Mouse (Mus musculus): ENCODE results near the gene Txndc8. TPM values are rescaled to one million over a fixed set of nuclear protein-coding genes. Genes with fewer than 3 reads are reported as not detected.

Gene Txndc8
- polyA plus RNA-seq, 1 experiment from 2014 or later = not detected

DNA sequence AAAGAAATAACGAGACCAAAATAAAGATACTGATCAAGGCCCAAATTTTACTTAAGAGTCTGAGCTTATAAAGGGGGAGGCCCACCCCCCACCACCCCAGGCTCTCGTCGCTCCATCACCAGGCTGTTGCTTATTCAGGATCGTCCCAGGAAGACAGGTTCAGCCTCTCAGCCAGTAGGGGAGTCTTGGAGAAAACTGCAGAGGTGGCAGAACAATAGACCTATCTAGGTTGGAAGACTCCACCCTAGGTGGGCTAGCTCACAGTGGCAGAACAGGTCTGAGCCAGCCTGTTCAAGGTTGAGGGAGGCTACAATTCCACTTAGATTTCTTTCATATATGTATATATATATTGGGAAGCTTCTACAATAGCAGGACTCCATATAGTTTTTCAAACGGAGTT is 74.7 kb downstream of the Txndc8 start:
- no peaks in the 10 kb centered on the region for H3K9me3 ChIP-seq (replicated peaks; ENCODE audit: control insufficient read depth, low read length)
- no peaks in the 10 kb centered on the region for H3K36me3 ChIP-seq (ENCODE audit: control insufficient read depth, insufficient read depth)
- H3K4me1 ChIP-seq (ENCODE audit: control insufficient read depth, low read depth, low read length) = no peaks in the 10 kb centered on the region
- H3K27ac ChIP-seq (ENCODE audit: low read length) = no peak overlapping the region
- WGBS (ENCODE audit: insufficient replicate concordance) = 45% methylated on average over 5 of the region's 5 CpGs
- no peak overlapping the region for H3K4me2 ChIP-seq (ENCODE audit: low read depth, low read length)
- ATAC-seq (ENCODE audit: low read depth) = no peak
- no peak overlapping the region for H3K9ac ChIP-seq (ENCODE audit: low read depth, low read length)
- no peaks in the 10 kb centered on the region for H3K27me3 ChIP-seq (ENCODE audit: control insufficient read depth, insufficient read depth, low read depth, low read length)
- H3K4me3 ChIP-seq (ENCODE audit: low read depth, low read length) = no peak overlapping the region

Other genes with a start within 250 kb of the Txndc8 start
- gene D630039A03Rik, start 92.8 kb downstream of the Txndc8 start, polyA plus RNA-seq (2015; fragmentation: Nextera tagmentation; extraction: Ambion mirVana) = 0.16 and 0.27 TPM in 2 replicates
- 187 and 207 TPM in 2 replicates for gene Txn1, start 52.7 kb downstream of the Txndc8 start, polyA plus RNA-seq (2015; fragmentation: Nextera tagmentation; extraction: Ambion mirVana)
- gene Svep1, start 197.7 kb upstream of the Txndc8 start, polyA plus RNA-seq (2015; fragmentation: Nextera tagmentation; extraction: Ambion mirVana) = 0.30 and 0.46 TPM in 2 replicates